Mouse (Mus musculus): ENCODE results near the gene Prdx5.

Gene Prdx5

DNA sequence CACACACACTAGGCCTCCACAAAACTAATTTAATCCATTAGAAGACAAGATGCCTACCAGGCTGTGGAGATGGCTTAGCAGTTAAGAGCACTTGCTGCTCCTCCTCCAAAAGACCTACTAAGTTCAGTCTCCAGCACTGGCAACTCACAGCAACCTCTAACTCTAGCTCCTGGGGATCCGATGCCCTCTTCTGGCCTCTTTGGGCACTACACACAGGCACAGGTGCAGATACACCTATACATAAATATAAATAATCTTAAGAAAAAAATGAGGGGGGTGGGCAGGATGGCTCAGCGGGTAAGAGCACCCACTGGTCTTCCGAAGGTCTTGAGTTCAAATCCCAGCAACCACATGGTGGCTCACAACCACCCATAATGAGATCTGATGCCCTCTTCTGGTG lies 26.4 kb upstream of the Prdx5 start:
- no peak for DNase-seq

DNA sequence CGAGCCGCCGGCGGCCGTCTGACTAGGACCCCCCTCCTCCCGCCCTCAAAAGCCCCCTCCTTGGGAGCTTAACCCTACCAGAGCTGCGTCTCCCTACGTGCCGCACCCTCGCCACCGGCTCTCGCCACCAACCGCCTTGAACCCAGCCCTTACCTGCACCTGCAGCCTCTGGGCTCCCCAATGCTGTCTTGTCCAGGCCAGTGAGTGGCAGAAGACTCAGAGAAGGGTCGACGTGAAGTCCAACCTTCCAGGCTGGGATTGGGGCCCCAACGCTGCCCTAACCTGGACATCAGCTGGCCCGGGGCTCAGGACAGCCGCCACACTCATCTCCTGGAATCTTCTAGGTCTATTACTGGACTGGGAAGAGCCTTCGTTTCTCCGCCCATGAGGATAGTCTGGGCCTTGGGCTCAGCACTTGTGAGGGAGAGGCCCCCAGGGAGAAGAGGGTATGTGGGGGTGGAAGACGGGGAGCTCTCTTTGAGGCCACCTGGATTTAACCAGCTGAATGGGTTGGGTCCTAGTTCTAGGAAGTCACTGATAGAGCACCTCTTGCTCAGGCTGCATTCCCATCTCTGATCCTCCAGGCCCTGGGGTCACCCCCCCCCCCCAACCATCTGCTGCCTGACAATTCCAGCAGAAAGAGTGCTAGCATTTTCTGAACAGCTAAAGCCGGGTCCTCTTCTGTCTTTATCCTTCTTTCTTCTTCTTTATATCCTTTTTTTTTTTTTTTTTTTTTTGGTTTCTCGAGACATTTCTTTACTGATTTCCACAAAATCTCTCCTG lies 24.5 kb upstream of the Prdx5 start, which contains the start of gene Kcnk4:
Kcnk4 (minus strand) TSS at position 321 of the 783 bp plus-strand sequence.
- DNase-seq, result no peak

- peak; percentile 70 for DNase-seq
These were observed 23.7 kb upstream of the Prdx5 start for GRCm38 (mm10) chr19:6933436-6934194.

DNA sequence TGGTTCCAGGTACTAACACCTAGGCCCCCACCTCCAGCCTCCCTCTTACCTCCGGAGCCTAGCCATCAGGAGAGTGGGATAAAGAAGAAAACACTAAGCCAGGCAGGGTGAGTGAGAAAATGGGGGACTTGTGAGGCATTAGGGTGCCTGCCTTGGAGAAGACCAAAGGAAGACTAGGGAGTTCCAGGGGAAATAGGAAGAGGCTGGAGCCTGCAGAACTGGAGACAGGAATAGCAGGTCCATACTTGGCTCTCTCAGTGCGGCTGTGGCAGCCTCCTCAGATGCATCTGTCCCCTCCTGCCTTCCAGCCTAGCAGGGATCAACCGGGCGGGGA lies 23.2 kb upstream of the Prdx5 start:
- DNase-seq, result no peak

- DNase-seq, result no peak
These were observed 22.1 kb upstream of the Prdx5 start for GRCm38 (mm10) chr19:6932018-6932417.

DNA sequence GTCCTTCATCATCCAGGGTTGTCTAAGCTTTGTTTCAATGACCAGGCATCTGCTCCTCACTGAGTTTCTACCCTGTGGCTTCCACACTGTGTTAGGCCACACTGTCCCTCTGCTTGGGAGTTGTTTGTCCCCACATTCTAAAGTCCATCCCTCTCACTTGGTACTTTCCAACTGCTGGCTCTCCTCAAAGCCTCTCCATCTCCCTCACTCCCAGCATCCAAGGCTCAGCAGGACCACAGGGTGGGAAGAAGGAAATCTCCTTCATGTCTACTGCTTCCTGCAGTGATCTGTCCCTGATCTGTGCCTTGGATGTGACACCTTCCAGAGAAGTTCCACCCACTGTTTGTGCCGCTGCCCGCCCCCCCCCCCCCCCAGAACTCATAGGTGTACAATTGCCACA lies 21.1 kb upstream of the Prdx5 start:
- no peak for DNase-seq

- no peak for DNase-seq
These were observed 18.2 kb upstream of the Prdx5 start for GRCm38 (mm10) chr19:6928080-6928479.

GRCm38 (mm10) chr19:6926559-6927255 lies 16.8 kb upstream of the Prdx5 start:
- DNase-seq, result no peak

- DNase-seq, result no peak
These were observed 15.9 kb upstream of the Prdx5 start for GRCm38 (mm10) chr19:6925611-6926329.

DNA sequence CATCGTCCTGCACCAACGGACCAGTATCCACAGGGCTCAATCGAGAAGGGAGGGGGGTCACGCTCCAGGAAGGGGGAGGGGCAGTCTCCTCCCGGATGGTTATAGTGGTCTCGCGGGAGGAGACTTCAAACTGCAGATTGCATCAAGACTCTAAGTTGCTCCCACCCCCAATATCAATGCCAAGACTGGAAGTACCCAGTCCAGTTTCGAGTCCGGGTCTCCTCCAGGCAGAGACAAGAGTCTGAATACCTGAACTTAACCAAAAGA lies 15.3 kb upstream of the Prdx5 start, which contains the start of gene Catsperz:
Catsperz (minus strand) TSS at position 74 of the 267 bp plus-strand sequence.
- no peak for DNase-seq

DNA sequence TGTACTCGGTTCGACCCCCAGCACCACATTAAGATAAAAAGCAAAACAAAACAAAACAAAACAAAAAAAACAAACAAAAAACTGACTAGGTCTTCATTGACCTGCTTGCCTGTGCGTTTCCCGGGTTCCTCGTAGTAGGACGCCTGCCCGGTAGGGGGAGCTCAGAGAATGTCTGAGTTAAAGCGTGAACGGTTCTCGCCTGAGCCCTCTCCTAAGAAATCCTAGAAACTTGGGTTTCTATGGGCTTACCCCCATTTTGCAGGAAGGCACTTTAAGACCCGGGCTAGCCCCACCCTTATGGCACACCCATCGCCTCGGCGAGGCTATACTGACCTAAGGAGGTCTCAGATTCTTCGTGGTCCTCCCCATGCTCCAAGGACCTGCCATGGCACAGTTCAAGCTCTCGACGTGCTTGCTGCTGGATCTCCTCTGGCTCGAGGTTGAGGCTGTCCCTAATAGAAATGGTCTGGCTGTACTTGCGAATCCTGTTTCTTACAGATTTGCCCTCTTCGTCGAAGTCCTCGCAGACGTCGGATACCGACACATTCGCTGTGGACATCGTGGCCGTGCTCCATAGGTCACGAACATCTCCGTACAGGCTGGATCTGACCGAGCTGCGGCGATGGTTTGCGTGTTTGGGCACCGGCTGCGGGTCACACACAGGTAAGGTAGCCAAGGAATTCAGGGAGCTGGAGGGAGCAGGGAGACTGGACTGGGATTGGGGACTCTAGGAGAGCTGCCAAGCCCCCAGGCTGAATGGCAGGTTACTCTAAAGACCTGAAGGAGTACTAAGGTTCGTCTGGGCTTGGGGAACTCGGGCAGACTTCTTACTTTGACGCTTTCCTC lies 14.8 kb upstream of the Prdx5 start:
- DNase-seq, result peak; percentile 87

- no peak for DNase-seq
These were observed 13.2 kb upstream of the Prdx5 start for GRCm38 (mm10) chr19:6922901-6923735.

DNA sequence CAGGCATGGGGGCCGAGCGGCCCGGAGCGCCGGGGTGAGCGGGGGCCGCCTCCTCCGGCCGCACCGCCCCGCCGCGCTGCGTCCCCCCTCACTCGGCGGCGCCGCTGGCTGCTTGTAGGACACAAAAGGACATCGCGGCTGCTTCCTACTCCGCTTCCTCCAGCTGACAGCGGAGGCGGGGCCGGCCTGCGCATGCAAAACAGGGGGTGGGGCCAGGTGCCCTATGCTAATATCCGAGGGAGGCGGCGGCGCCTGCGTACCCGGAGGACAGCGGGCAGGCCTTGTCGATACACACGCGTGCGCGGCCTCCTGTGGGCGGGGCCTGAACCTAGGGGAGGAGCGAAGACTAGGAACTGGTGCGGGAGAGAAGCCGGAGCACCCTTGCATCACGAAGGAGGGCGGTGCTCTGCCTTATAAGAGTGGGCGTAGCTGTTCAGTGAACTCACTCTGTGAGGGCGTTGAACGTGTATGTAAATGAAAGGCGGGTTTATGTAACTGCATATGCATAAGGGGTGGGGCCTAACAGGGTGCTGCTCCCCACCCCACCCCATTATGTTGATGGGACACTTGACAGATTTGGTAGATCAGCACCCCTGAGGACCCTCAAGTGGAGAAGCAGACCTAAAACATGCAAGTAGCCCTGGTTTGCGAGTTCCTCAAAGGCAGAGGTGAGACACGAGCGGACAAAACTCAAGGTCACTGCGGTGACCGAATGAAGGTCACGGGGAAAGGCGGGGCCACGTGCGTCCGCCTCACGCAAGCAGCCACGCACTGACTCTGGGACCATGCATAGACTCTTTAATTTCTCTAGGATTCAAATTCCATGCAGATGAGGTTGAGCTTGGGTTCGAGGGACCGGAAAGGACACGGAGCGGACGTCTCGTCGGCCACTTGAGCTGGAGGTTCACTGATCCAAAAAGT lies 12.0 kb upstream of the Prdx5 start, which contains the start of gene Esrra:
Esrra (minus strand) TSS at position 167 of the 921 bp plus-strand sequence.
- DNase-seq, result peak; percentile 100

DNA sequence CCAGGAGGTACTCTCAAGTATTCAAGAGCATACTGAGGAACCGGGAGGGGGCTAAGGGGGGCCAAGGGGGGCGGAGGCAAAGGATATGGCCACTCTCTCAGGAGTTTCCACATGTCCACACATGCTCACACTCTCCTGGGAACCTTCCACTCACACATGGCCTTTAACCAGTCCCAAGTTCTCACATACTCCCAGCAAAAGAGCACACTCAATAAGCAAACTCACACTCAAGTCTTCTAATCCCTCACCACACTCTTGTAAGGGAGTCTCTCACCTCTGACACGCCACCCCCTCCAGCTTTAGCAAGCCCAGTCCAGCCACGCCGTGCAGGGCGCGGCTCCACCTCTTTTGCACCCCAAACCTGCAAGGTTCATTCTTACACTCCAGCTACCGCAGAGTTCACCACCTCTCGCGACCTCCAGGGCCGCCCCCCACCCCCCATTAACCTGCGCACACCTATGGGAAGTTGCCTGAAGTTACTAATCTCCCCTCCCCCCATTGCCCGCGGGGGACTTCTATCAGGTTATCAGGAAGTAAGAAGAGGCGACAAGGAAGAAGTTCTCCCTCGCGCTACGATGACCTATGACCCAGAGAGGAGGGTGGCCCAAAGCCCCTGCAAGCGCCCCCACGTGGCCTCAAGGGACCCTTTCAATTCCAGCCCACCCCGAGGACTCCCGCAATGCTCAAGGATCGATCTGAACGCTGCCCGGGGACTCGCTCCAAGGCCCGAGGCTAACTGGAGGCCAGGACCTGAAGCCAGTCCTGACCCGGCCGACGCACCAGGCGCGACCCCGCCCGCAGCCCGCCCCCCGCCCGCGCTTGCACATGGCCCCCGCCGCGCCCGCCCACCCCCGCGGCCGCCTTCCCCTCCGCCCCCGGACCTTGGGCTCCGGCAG lies 11.1 kb upstream of the Prdx5 start:
- DNase-seq, result peak; percentile 72

DNA sequence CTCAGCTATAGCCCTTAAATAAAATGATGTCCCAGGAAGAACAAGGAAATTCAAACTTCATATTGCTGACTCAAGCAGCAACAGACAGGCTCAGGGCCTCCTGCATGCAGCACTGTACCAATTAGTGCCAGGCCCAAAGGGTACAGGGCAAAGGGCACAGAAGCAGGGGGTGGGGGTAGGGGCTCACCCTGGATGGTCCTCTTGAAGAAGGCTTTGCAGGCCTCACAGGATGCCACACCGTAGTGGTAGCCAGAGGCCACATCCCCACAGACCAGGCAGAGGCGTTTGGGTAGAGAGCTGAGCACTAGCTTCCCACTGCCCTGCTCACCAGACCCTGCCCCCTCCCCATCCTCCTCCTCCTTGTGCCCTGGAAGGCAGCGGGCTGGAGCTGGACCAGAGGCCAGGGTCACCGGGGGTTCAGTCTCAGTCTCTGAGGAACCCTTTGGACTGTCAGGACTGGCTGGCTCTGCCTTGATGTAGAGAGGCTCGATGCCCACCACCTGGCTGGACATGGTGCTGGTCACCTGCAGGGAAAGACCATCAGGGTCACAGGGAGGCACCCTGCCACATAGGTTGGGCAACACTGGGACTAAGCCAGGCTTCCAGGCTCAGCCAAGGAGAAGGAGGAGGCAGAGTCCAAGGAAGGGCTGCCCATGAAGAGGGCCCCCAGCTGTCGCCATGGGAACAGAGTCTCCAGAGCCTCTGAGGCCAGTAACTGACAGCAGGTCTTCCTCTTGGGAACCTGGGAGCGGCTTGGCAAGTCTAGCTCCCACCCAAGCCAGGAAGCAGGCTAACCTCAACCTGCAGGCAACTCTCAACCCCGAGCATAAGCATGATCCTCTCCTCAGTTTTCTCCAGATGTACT lies 10.2 kb upstream of the Prdx5 start:
- peak; percentile 58 for DNase-seq

DNA sequence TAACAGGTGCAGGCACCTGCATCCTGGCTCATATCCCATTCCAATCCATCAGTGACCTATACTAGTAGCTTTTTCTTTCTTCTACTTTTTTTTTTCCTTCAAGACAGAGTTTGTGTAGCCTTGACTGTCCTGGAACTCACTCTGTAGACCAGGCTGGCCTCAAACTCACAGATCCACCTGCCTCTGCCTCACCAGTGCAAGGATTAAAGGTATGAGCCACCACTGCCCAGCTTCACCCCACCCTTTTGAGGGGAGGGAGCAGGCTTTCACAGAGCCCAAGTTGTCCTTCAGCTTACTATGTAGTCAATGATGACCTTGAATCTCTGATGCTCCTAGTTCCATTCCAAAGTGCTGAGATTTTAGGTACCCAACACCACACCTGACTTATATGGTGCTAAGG lies 9.5 kb upstream of the Prdx5 start:
- DNase-seq, result no peak

- no peak for DNase-seq
These were observed 8.4 kb upstream of the Prdx5 start for GRCm38 (mm10) chr19:6918321-6918720.

DNA sequence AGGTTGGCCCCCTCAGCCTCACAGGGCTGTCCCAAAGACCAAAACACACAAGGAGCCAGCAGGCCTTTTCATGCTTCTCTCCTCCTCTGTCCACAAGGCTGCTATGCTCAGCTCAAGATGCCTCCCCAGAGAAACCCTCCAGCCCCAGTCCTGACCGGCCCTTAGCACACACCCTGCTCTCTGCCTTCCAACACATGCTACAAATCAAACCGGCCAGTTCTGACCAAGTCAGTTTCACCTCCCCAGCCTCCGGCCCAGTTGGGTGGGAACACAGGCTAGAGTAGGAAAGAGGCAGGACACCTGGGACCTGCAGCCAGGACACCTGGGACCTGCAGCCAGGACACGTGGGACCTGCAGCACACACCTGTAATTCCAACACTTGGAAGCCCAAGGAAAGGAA lies 6.6 kb upstream of the Prdx5 start:
- peak; percentile 11 for DNase-seq

Data from cerebellum, adult 11 months (tissue).